Mouse (Mus musculus) limb, embryonic 15.5 days (tissue): ENCODE measurements at regions not wholly inside any gene's neighbourhood (a gene's known extent, or its start where the extent isn't known, plus 50 kb on each side); places are given as distances from the start of the nearest gene placed in this dataset.

Source experiments
- ATAC-seq: fragments of 200-750 bp; cut with Nextera tagmentation; 2 replicates; pipeline ENCODE4 v1.8.0; 2017; ENCODE audit warnings: low read depth, moderate TSS enrichment; ENCODE audit not compliant: insufficient number of reproducible peaks, low FRiP score, low TSS enrichment
- H3K27ac ChIP-seq: fragments of 300-500 bp; sonication (generic); 2 replicates; pipeline ENCODE4 v1.5.1; 2015; ENCODE audit warnings: moderate library complexity, mild to moderate bottlenecking, inconsistent platforms
- H3K27me3 ChIP-seq: fragments of 300-500 bp; sonication (generic); 2 replicates; pipeline ENCODE4 v1.6.1; 2015; ENCODE audit warnings: inconsistent platforms
- H3K36me3 ChIP-seq: fragments of 300-500 bp; sonication (generic); 2 replicates; pipeline ENCODE4 v1.6.1; 2015; ENCODE audit warnings: inconsistent platforms
- H3K4me1 ChIP-seq: fragments of 300-500 bp; sonication (generic); 2 replicates; pipeline ENCODE4 v1.6.1; 2015; ENCODE audit warnings: inconsistent platforms
- H3K4me2 ChIP-seq: fragments of 300-500 bp; sonication (generic); 2 replicates; pipeline ENCODE4 v1.6.1; 2015; ENCODE audit warnings: mild to moderate bottlenecking, inconsistent platforms
- H3K4me3 ChIP-seq: fragments of 300-500 bp; sonication (generic); 2 replicates; pipeline ENCODE4 v1.5.1; 2015; ENCODE audit warnings: mild to moderate bottlenecking, inconsistent platforms
- H3K9ac ChIP-seq: fragments of 300-500 bp; sonication (generic); 2 replicates; pipeline ENCODE4 v1.6.1; 2015; ENCODE audit warnings: inconsistent platforms
- H3K9me3 ChIP-seq: fragments of 300-500 bp; sonication (generic); 2 replicates; pipeline ENCODE4 v1.6.1; 2016; ENCODE audit warnings: inconsistent platforms
- WGBS: fragments of 180-500 bp; shearing (Covaris S2); methylation state at CpG from one replicate; pipeline ENCODE4 v1.1.7; 2015; 5-methylcytosine and 5-hydroxymethylcytosine counted together

DNA sequence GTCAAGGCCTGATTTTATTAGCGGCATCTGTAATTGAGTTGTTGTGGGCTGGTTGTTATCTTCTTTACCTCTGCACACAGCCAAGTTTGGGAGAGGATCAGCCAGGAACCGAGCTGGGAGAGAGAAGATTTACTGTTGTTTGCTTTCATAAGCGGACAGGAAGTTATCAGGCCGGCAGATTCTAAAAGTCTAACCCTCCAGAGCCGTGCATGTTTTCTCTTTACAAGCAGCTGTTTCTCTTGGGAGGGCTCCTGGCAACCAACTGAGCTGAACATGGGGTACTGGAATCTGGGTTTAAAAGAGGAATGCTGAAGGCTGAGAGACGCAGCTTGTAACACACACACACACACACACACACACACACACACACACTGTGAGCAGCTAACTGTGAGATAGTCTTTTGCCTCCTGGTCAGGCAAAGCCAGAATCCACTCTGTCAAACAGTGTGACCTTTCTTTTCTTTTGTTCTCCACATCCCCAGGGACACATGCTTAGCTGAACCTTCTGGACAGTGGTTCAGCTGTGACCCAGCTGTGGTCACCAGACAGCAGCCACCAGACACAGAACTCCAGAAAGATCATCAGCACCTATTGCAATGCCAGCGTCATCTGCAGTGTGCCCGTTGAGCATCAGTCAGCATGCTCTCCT, 82.5 kb upstream of the Sash1 start:
- Histone ChIP-seq H3K4me1 (peaks cover 26% of the 10 kb centered on the region), H3K27me3 (no peaks in the 10 kb centered on the region), H3K9me3 (no peaks in the 10 kb centered on the region), H3K4me2 (no peak overlapping the region), H3K27ac (peak overlapping the region; percentile 43; the same call in 1 of the 2 replicates), H3K9ac (0 out of 2 replicates have a peak overlapping the region, but pooled peaks have one; percentile 17), H3K4me3 (no peak overlapping the region), H3K36me3 (no peaks in the 10 kb centered on the region)
- peak; percentile 59; the same call in 1 of the 2 replicates for ATAC-seq
- WGBS, result 27% methylated on average over 8 of the region's 8 CpGs

DNA sequence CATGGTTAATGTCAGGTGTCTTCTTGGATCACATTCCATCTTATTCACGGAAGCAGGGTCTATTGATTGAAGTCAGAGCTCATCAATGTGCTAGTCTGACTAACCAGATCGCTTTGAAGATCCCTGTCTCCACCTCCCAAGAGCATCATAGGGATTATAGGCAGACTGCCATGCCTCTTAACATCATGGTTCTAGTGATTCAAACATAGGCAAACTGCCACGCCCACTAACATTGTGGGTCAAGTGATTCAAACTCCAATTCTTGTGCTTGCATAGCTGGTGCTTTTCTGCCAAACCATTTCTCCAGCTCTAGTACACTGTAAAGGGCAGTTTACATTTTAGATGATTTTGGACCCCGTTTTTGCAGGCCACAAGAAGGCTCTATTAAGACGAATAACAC, 77.1 kb upstream of the Sash1 start:
- WGBS, result 76% methylated on average over 5 of the region's 5 CpGs
- no peak overlapping the region for H3K27ac ChIP-seq
- no peak overlapping the region for H3K9ac ChIP-seq
- H3K9me3 ChIP-seq, result no peaks in the 10 kb centered on the region
- no peak overlapping the region for H3K4me3 ChIP-seq
- no peak for ATAC-seq
- H3K36me3 ChIP-seq, result no peaks in the 10 kb centered on the region
- no peak overlapping the region for H3K4me2 ChIP-seq
- H3K27me3 ChIP-seq, result no peaks in the 10 kb centered on the region
- peaks cover 6% of the 10 kb centered on the region for H3K4me1 ChIP-seq

DNA sequence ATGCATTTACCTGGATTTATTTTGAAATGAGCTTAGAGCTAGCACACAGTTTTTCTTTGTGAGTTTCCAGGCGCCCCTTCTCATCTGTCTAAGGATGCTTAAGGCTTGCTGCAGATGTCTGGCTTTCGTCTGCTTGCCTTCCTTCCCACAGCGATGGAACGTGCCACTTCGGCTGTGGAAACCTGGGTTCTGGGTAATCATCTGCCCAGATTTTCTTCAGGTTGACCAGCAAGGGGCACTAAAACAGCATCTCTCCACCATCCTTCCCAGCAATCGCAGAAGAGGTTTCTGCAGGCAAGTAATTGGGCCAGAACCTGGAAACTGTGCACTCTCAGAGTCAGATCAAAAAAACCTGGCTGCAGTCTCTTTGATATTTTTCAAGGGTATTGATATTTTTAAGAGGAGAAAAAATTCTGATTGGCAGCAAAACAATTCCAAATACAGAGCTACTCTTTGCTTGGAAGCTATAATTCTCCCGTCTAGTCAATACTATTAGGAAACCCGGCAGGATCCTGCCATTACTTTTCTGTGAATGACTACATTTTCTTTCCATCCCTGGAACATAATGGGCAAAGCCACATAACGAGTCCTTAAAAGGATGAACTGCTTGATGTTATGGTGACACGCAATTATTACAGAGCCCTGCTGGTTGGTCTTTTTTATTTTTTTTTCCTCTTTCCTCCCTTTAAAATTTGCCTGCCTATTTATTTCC, 75.2 kb upstream of the Sash1 start:
- H3K4me2 ChIP-seq, result no peak overlapping the region
- H3K36me3 ChIP-seq, result no peaks in the 10 kb centered on the region
- no peak for ATAC-seq
- H3K4me1 ChIP-seq, result 0 out of 2 replicates have a peak, but pooled peaks cover 5% of the 10 kb centered on the region
- no peaks in the 10 kb centered on the region for H3K9me3 ChIP-seq
- no peak overlapping the region for H3K27ac ChIP-seq
- WGBS, result 42% methylated on average over 10 of the region's 10 CpGs
- no peak overlapping the region for H3K9ac ChIP-seq
- H3K27me3 ChIP-seq, result no peaks in the 10 kb centered on the region
- H3K4me3 ChIP-seq, result no peak overlapping the region

DNA sequence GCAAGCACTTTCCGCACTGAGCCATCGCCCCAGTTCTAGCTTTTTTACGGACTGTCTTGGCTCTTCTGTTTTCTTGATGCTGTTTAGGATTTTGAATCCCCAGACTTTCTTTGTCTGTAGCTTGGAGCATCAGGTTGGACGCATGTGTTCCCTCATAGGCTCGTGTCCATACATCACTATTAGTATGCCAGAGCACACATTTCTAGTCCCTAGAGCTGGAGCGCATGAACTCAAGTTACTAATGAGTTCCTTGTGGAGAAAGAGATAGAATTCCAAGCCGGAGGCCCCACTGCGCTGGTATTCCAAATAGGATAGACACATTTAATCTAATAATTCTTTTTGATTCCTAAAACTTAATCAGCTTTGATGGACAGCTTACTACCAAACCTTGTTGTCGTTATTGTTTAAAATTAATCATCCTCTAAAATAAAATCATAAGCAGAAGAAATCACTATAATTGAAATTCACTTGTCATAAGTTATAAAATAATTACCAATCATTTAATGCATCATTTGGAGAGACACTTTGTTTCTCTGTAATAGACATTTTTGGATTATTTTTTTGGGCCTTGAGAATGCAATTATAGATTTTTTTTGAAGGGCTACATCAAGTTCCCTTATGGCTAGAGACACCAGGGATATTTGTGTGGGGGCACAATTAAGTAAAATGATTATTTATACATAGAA, 74.5 kb upstream of the Sash1 start:
- Histone ChIP-seq H3K4me1 (0 out of 2 replicates have a peak, but pooled peaks cover 11% of the 10 kb centered on the region), H3K27me3 (no peaks in the 10 kb centered on the region), H3K36me3 (no peaks in the 10 kb centered on the region), H3K4me2 (no peak overlapping the region), H3K9ac (no peak overlapping the region), H3K27ac (peak overlapping the region; percentile 48; the same call in 1 of the 2 replicates), H3K9me3 (no peaks in the 10 kb centered on the region), H3K4me3 (no peak overlapping the region)
- ATAC-seq, result no peak
- WGBS, result 57% methylated on average over 9 of the region's 9 CpGs

GRCm38 (mm10) chr10:8955499-8956211, 69.8 kb upstream of the Sash1 start:
- peaks cover 19% of the 10 kb centered on the region; the same call in 1 of the 2 replicates for H3K4me1 ChIP-seq
- H3K9me3 ChIP-seq, result no peaks in the 10 kb centered on the region
- no peaks in the 10 kb centered on the region for H3K27me3 ChIP-seq
- WGBS, result 31% methylated on average over 6 of the region's 6 CpGs
- no peak overlapping the region for H3K4me3 ChIP-seq
- no peak overlapping the region for H3K4me2 ChIP-seq
- H3K27ac ChIP-seq, result no peak overlapping the region
- no peak overlapping the region for H3K9ac ChIP-seq
- no peaks in the 10 kb centered on the region for H3K36me3 ChIP-seq
- ATAC-seq, result no peak

DNA sequence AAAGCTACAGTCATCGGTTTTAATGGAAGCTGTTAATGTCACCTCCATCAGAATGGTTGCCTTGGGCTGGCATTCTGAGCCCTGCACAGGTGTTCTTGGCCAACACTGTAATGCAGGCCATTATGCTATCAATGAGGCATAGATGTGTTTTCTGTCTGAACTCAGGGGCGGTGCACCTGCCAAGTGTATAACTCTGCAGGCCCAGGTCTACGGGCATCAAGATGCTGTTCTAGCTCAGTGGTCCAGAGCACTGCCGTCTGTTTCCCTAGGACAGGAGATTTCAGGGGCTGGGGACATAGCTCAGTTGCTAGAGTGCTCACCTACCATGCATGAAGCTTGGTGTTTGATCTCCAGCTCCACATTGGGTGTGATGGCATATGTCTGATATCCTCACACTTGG, 68.1 kb upstream of the Sash1 start:
- Histone ChIP-seq H3K9me3 (no peaks in the 10 kb centered on the region), H3K27ac (no peak overlapping the region), H3K27me3 (no peaks in the 10 kb centered on the region), H3K9ac (no peak overlapping the region), H3K36me3 (no peaks in the 10 kb centered on the region), H3K4me2 (no peak overlapping the region), H3K4me1 (peaks cover 16% of the 10 kb centered on the region; the same call in 1 of the 2 replicates), H3K4me3 (no peak overlapping the region)
- 85% methylated on average over 4 of the region's 4 CpGs for WGBS
- no peak for ATAC-seq

DNA sequence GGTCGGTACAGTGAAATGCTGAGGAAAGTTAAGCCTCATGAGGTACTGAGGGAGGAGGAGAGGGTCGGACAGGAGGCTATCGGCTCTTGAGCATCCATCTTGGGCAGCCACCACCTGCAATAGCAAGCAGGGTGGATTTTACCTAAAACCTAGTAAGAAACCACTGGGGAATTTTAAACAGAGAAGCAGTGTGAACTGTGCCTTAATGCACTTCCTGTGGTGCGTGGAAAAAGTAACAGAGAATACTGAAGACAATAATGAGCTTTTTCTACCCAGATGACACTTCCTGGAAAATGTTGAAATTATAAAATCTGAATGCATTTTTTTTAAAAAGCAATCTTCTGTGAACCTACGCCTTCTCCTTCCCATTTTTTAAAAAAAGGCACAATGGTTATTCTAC, 67.1 kb upstream of the Sash1 start:
- no peaks in the 10 kb centered on the region for H3K27me3 ChIP-seq
- no peak for ATAC-seq
- 74% methylated on average over 5 of the region's 5 CpGs for WGBS

GRCm38 (mm10) chr10:8951937-8952336, 66.1 kb upstream of the Sash1 start:
- no peaks in the 10 kb centered on the region for H3K36me3 ChIP-seq
- H3K27me3 ChIP-seq, result no peaks in the 10 kb centered on the region
- WGBS, result 65% methylated on average over 3 of the region's 3 CpGs
- H3K4me2 ChIP-seq, result no peak overlapping the region
- H3K4me1 ChIP-seq, result peaks cover 18% of the 10 kb centered on the region; the same call in 1 of the 2 replicates
- ATAC-seq, result no peak
- no peak overlapping the region for H3K27ac ChIP-seq
- H3K9me3 ChIP-seq, result no peaks in the 10 kb centered on the region
- no peak overlapping the region for H3K4me3 ChIP-seq
- H3K9ac ChIP-seq, result no peak overlapping the region

More for the DNA sequence above, 67.1 kb upstream of the Sash1 start:
- H3K9ac ChIP-seq, result no peak overlapping the region
- no peak overlapping the region for H3K4me3 ChIP-seq
- no peak overlapping the region for H3K4me2 ChIP-seq
- H3K9me3 ChIP-seq, result no peaks in the 10 kb centered on the region
- H3K4me1 ChIP-seq, result peaks cover 18% of the 10 kb centered on the region; the same call in 1 of the 2 replicates
- H3K36me3 ChIP-seq, result no peaks in the 10 kb centered on the region
- H3K27ac ChIP-seq, result no peak overlapping the region

GRCm38 (mm10) chr10:8951236-8951825, 65.5 kb upstream of the Sash1 start:
- H3K9ac ChIP-seq, result no peak overlapping the region
- no peaks in the 10 kb centered on the region for H3K36me3 ChIP-seq
- peaks cover 18% of the 10 kb centered on the region; the same call in 1 of the 2 replicates for H3K4me1 ChIP-seq
- H3K4me2 ChIP-seq, result no peak overlapping the region
- ATAC-seq, result no peak
- no peak overlapping the region for H3K4me3 ChIP-seq
- no peak overlapping the region for H3K27ac ChIP-seq
- no peaks in the 10 kb centered on the region for H3K9me3 ChIP-seq
- no peaks in the 10 kb centered on the region for H3K27me3 ChIP-seq
- WGBS, result 66% methylated on average over 10 of the region's 10 CpGs

GRCm38 (mm10) chr10:8948227-8948626, 62.4 kb upstream of the Sash1 start:
- Histone ChIP-seq H3K4me3 (no peak overlapping the region), H3K27ac (no peak overlapping the region), H3K4me2 (no peak overlapping the region), H3K36me3 (no peaks in the 10 kb centered on the region), H3K4me1 (peaks cover 19% of the 10 kb centered on the region; the same call in 1 of the 2 replicates), H3K27me3 (no peaks in the 10 kb centered on the region), H3K9ac (no peak overlapping the region), H3K9me3 (no peaks in the 10 kb centered on the region)
- 64% methylated on average over 3 of the region's 3 CpGs for WGBS
- no peak for ATAC-seq

DNA sequence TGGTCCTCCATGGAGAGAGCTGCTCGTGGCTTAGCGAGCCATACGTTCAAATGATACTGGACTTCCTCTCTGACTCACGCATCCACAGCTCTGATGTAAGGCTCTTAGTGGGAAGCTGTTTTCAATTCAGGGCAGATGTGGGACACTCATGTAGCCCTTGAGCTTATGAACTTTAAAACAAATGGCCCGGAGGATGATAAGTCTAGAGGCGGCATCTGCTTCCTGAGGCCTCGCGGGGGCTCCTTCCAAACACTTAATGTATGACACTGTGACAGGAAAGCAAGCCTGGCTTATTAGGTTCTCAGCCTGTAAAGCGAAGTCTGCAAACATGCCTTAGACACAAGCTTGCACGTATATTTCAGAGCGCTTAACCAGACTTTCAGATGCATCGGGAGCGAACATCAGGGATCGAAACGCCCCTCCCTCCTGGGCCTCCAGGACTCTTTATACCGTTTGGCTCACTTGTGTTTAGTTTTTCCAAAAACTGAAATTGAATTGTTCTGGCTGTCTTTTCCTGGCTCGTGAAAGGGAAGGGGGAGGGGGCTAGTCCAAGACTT, 59.4 kb upstream of the Sash1 start:
- Histone ChIP-seq H3K4me3 (peak overlapping the region; percentile 28), H3K27me3 (no peaks in the 10 kb centered on the region), H3K9me3 (no peaks in the 10 kb centered on the region), H3K4me2 (peak overlapping the region; percentile 38), H3K4me1 (peaks cover 11% of the 10 kb centered on the region; the same call in 1 of the 2 replicates), H3K27ac (peak overlapping the region; percentile 86), H3K36me3 (no peaks in the 10 kb centered on the region), H3K9ac (no peak overlapping the region)
- 15% methylated on average over 17 of the region's 17 CpGs for WGBS
- ATAC-seq, result peak; percentile 83
